In the genomic region with DNA sequence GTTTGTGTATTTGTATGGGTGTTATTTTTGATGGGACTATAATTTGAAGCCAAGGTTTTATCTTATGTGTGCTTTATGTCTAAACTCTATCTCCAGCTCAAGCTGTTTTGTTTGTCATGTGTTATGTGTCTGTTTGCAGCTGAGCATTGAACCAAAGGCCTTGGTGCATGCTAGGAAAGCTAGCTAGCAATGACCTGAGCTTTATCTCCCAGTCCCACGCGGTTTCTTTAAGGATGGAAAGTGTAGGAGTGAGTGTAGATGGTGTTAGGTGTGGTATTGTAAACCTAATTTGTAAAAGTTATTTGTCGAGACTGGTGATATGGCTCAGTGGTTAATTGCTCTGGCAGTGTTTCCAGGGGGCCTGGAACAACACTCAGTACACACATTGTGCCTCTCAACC, we compare ENCODE assay signal across 21 mouse cellular contexts. TPM values are rescaled to one million over a fixed set of nuclear protein-coding genes. Genes with fewer than 3 reads are reported as not detected.
DNase-seq lines count a peak whose midpoint lies in the region; ATAC-seq and TF ChIP-seq lines count a peak whose summit lies in the region.
"Had no signal": no experiment of that assay in that cellular context is flagged by ENCODE, and none has a peak within 500 bp of the region (broad histone marks: within the 10 kb centered on the region; RNA-seq: fewer than 3 reads in every experiment).

No protein-coding gene starts in this region.

- H3K9ac ChIP-seq in liver, embryonic 14.5 days (replicated peaks) = no peak overlapping the region
- H3K9ac ChIP-seq in midbrain, embryonic 14.5 days (replicated peaks; ENCODE audit: low read length) = no peak overlapping the region
- H3K9ac ChIP-seq: forebrain, embryonic 15.5 days; heart, embryonic 12.5 days; hindbrain, embryonic 14.5 days had no signal

- TF ChIP-seq CTCF in gastrocnemius, adult 2 months (IDR thresholded peaks at IDR 0.05) = no peak
- no peak for TF ChIP-seq CTCF in liver, embryonic 14.5 days (IDR thresholded peaks at IDR 0.05; ENCODE audit: low read depth)

- H3K4me3 ChIP-seq in gastrocnemius, adult 2 months = no peak overlapping the region
- H3K4me3 ChIP-seq in liver, embryonic 14.5 days (ENCODE audit: insufficient read depth in 1 of 2, low read depth in 2 of 2, low read length in 2 of 2) = no peak overlapping the region
- no peak overlapping the region for H3K4me3 ChIP-seq in midbrain, embryonic 14.5 days (replicated peaks; ENCODE audit: low read depth, low read length)
- H3K4me3 ChIP-seq in limb, embryonic 10.5 days = no peak overlapping the region
- H3K4me3 ChIP-seq: embryonic facial prominence, embryonic 10.5 days; erythroblast, embryonic 14.5 days; forebrain, embryonic 15.5 days; heart, adult 2 months; heart, embryonic 12.5 days; hindbrain, embryonic 10.5 days had no signal

- H3K36me3 ChIP-seq in liver, embryonic 14.5 days (replicated peaks; ENCODE audit: control insufficient read depth, insufficient read depth, low read depth) = peaks cover 4% of the 10 kb centered on the region
- peaks cover 29% of the 10 kb centered on the region for H3K36me3 ChIP-seq in midbrain, embryonic 14.5 days (ENCODE audit: control insufficient read depth, insufficient read depth, low read length)
- H3K36me3 ChIP-seq in limb, embryonic 10.5 days = peaks cover 31% of the 10 kb centered on the region

- no peaks in the 10 kb centered on the region for H3K9me3 ChIP-seq in liver, embryonic 14.5 days (ENCODE audit: control insufficient read depth, low read length)
- H3K9me3 ChIP-seq in midbrain, embryonic 14.5 days (ENCODE audit: control insufficient read depth, low read length) = no peaks in the 10 kb centered on the region
- no peaks in the 10 kb centered on the region for H3K9me3 ChIP-seq in limb, embryonic 10.5 days (replicated peaks)
- H3K9me3 ChIP-seq: embryonic facial prominence, embryonic 10.5 days; forebrain, embryonic 15.5 days; heart, embryonic 12.5 days; hindbrain, embryonic 10.5 days had no signal

- 25% methylated on average over 3 of the region's 3 CpGs for WGBS in liver, embryonic 14.5 days (ENCODE audit: insufficient replicate concordance)
- WGBS in midbrain, embryonic 14.5 days = 86% methylated on average over 3 of the region's 3 CpGs
- 74% methylated on average over 3 of the region's 3 CpGs for WGBS in limb, embryonic 10.5 days

- H3K4me1 ChIP-seq in liver, embryonic 14.5 days (replicated peaks; ENCODE audit: control insufficient read depth in 2 of 2, insufficient read depth in 2 of 2, low read length in 1 of 2) = peaks cover 6 to 14% of the 10 kb centered on the region in 2 experiments
- H3K4me1 ChIP-seq in midbrain, embryonic 14.5 days (ENCODE audit: control insufficient read depth, insufficient read depth, low read length) = no peaks in the 10 kb centered on the region
- H3K4me1 ChIP-seq in limb, embryonic 10.5 days = no peaks in the 10 kb centered on the region
- H3K4me1 ChIP-seq: embryonic facial prominence, embryonic 10.5 days; forebrain, embryonic 15.5 days; hindbrain, embryonic 10.5 days had no signal

- no peaks in the 10 kb centered on the region for H3K27me3 ChIP-seq in liver, embryonic 14.5 days (ENCODE audit: control insufficient read depth, insufficient read depth, low read length)
- H3K27me3 ChIP-seq in midbrain, embryonic 14.5 days (ENCODE audit: control insufficient read depth, insufficient read depth, low read length) = no peaks in the 10 kb centered on the region
- no peaks in the 10 kb centered on the region for H3K27me3 ChIP-seq in limb, embryonic 10.5 days (ENCODE audit: low read depth, poor library complexity, severe bottlenecking)
- H3K27me3 ChIP-seq: forebrain, embryonic 15.5 days; heart, embryonic 12.5 days had no signal

- ATAC-seq in erythroid progenitor cell, adult 5-6 weeks (replicated peaks; ENCODE audit: low FRiP score, poor library complexity, severe bottlenecking) = peak; percentile 59
- peak; percentile 79; the same call in 1 of the 2 replicates for ATAC-seq in liver, embryonic 14.5 days (ENCODE audit: insufficient read depth)
- ATAC-seq in megakaryocyte-erythroid progenitor cell, adult 5-6 weeks (replicated peaks; ENCODE audit: low FRiP score, low TSS enrichment, poor library complexity, severe bottlenecking) = peak; percentile 98
- no peak for ATAC-seq in midbrain, embryonic 14.5 days (ENCODE audit: low FRiP score, low TSS enrichment)
- ATAC-seq: forebrain, embryonic 15.5 days had no signal

- H3K27ac ChIP-seq in gastrocnemius, adult 2 months = peak overlapping the region; percentile 48; the same call in 1 of the 2 replicates
- no peak overlapping the region for H3K27ac ChIP-seq in liver, embryonic 14.5 days
- no peak overlapping the region for H3K27ac ChIP-seq in midbrain, embryonic 14.5 days (replicated peaks; ENCODE audit: low read depth, low read length)
- H3K27ac ChIP-seq in limb, embryonic 10.5 days = no peak overlapping the region
- H3K27ac ChIP-seq: embryonic facial prominence, embryonic 10.5 days; forebrain, embryonic 15.5 days; heart, adult 2 months; hindbrain, embryonic 10.5 days; hindbrain, embryonic 14.5 days had no signal

- intact Hi-C loops in gastrocnemius, adult 2 months (cut with DNase I) = no loop called here

- H3K4me2 ChIP-seq in liver, embryonic 14.5 days (ENCODE audit: low read depth) = no peak overlapping the region
- no peak overlapping the region for H3K4me2 ChIP-seq in midbrain, embryonic 14.5 days (ENCODE audit: low read length)
- H3K4me2 ChIP-seq: forebrain, embryonic 15.5 days; heart, embryonic 12.5 days; hindbrain, embryonic 14.5 days had no signal

- TF ChIP-seq EP300 in liver, embryonic 14.5 days (IDR thresholded peaks at IDR 0.05; ENCODE audit: low read depth) = peak; percentile 43; the same call in 1 of the 2 replicates

- no peak for DNase-seq in gastrocnemius, adult 2 months
- no peak for DNase-seq in gastrocnemius, adult 8-10 months (ENCODE audit: low spot score in 2 of 2)
- peak in 2 of 3 experiments; percentile 24 to 35 for DNase-seq in liver, embryonic 14.5 days (ENCODE audit: low read depth in 3 of 3, low spot score in 3 of 3)
- no peak for DNase-seq in midbrain, embryonic 14.5 days
- no peak for DNase-seq in limb, embryonic 10.5 days (ENCODE audit: low spot score)
- no peak for DNase-seq in yolk sac, embryonic 10.5 days (ENCODE audit: low spot score)
- DNase-seq: adrenal gland, adult 2 months; adrenal gland, postnatal 25 days; B cell, adult 2 months; cerebellum, adult 11 months; cerebellum, adult 8-10 months; cerebellum, postnatal 25 days; heart, adult 2 months had no signal

RNA-seq across cellular contexts. Expression of a gene that starts 12.1 kb away (rescaled TPM):
- 10 to 100 TPM; 11.2 to 14.0 TPM for total RNA-seq in gastrocnemius, adult 2 months (2021)
- 10 to 100 TPM; 11.4 to 13.8 (median 11.9) TPM for total RNA-seq in gastrocnemius, adult 8-10 months (2022)
- total RNA-seq in erythroid progenitor cell, adult 5-6 weeks (2015; ENCODE audit: low replicate concordance) = 44.9 and 66.7 TPM in 2 replicates
- 59.5 and 67.9 TPM in 2 replicates for total RNA-seq in erythroid progenitor cell, adult 5-6 weeks (2017; ENCODE audit: low replicate concordance)
- 3.3 and 6.9 TPM in 2 replicates for polyA plus RNA-seq in liver, embryonic 14.5 days (2012; rRNA removed)
- 31.6 and 31.9 TPM in 2 replicates for polyA plus RNA-seq in liver, embryonic 14.5 days (2014; fragmentation: Nextera tagmentation; extraction: Ambion mirVana)
- 39.7 and 87.9 TPM in 2 replicates for total RNA-seq in megakaryocyte-erythroid progenitor cell, adult 5-6 weeks (2014; fragmentation: Nextera tagmentation)
- 56.3 and 70.3 TPM in 2 replicates for total RNA-seq in megakaryocyte-erythroid progenitor cell, adult 5-6 weeks (2017)
- polyA plus RNA-seq in midbrain, embryonic 14.5 days (2014; fragmentation: Nextera tagmentation; extraction: Ambion mirVana) = 24.6 and 33.4 TPM in 2 replicates
- polyA plus RNA-seq in limb, embryonic 10.5 days (2016; fragmentation: Nextera tagmentation; extraction: Ambion mirVana) = 70.2 and 71.5 TPM in 2 replicates

RNA-seq across cellular contexts. Expression of a gene that starts 54.7 kb away (rescaled TPM):
- total RNA-seq in gastrocnemius, adult 2 months (2021) = 100 to 1,000 TPM in 1 of 2 experiments, 10 to 100 TPM in 1; 97.7 to 111 TPM
- total RNA-seq in gastrocnemius, adult 8-10 months (2022) = 100 to 1,000 TPM; 102 to 111 (median 105) TPM
- 37.5 and 85.5 TPM in 2 replicates for total RNA-seq in erythroid progenitor cell, adult 5-6 weeks (2015; ENCODE audit: low replicate concordance)
- 54.2 and 67.4 TPM in 2 replicates for total RNA-seq in erythroid progenitor cell, adult 5-6 weeks (2017; ENCODE audit: low replicate concordance)
- polyA plus RNA-seq in liver, embryonic 14.5 days (2012; rRNA removed) = 7.9 and 12.3 TPM in 2 replicates
- 26.5 and 26.9 TPM in 2 replicates for polyA plus RNA-seq in liver, embryonic 14.5 days (2014; fragmentation: Nextera tagmentation; extraction: Ambion mirVana)
- 21.5 and 27.4 TPM in 2 replicates for total RNA-seq in megakaryocyte-erythroid progenitor cell, adult 5-6 weeks (2014; fragmentation: Nextera tagmentation)
- total RNA-seq in megakaryocyte-erythroid progenitor cell, adult 5-6 weeks (2017) = 48.8 and 57.1 TPM in 2 replicates
- polyA plus RNA-seq in midbrain, embryonic 14.5 days (2014; fragmentation: Nextera tagmentation; extraction: Ambion mirVana) = 39.4 and 48.1 TPM in 2 replicates
- 47.3 and 49.3 TPM in 2 replicates for polyA plus RNA-seq in limb, embryonic 10.5 days (2016; fragmentation: Nextera tagmentation; extraction: Ambion mirVana)

RNA-seq across cellular contexts. Expression of a gene that starts 54.8 kb away (rescaled TPM):
- total RNA-seq in gastrocnemius, adult 2 months (2021) = 10 to 100 TPM; 11.9 to 13.8 TPM
- 10 to 100 TPM in 2 of 4 experiments, 1 to 10 TPM in 2; 7.9 to 10.6 (median 9.8) TPM for total RNA-seq in gastrocnemius, adult 8-10 months (2022)
- total RNA-seq in erythroid progenitor cell, adult 5-6 weeks (2015; ENCODE audit: low replicate concordance) = 35.7 and 36.0 TPM in 2 replicates
- total RNA-seq in erythroid progenitor cell, adult 5-6 weeks (2017; ENCODE audit: low replicate concordance) = 66.4 and 88.2 TPM in 2 replicates
- polyA plus RNA-seq in liver, embryonic 14.5 days (2012; rRNA removed) = 6.5 and 9.4 TPM in 2 replicates
- polyA plus RNA-seq in liver, embryonic 14.5 days (2014; fragmentation: Nextera tagmentation; extraction: Ambion mirVana) = 20.7 and 23.3 TPM in 2 replicates
- total RNA-seq in megakaryocyte-erythroid progenitor cell, adult 5-6 weeks (2014; fragmentation: Nextera tagmentation) = 34.5 and 36.4 TPM in 2 replicates
- total RNA-seq in megakaryocyte-erythroid progenitor cell, adult 5-6 weeks (2017) = 111 and 112 TPM in 2 replicates
- polyA plus RNA-seq in midbrain, embryonic 14.5 days (2014; fragmentation: Nextera tagmentation; extraction: Ambion mirVana) = 51.9 and 54.7 TPM in 2 replicates
- polyA plus RNA-seq in limb, embryonic 10.5 days (2016; fragmentation: Nextera tagmentation; extraction: Ambion mirVana) = 36.5 and 44.6 TPM in 2 replicates

RNA-seq across cellular contexts. Expression of a gene that starts 56.9 kb away (rescaled TPM):
- 10 to 100 TPM; 11.8 to 11.9 TPM for total RNA-seq in gastrocnemius, adult 2 months (2021)
- total RNA-seq in gastrocnemius, adult 8-10 months (2022) = 10 to 100 TPM in 3 of 4 experiments, 1 to 10 TPM in 1; 9.4 to 11.4 (median 10.3) TPM
- 14.4 and 18.0 TPM in 2 replicates for total RNA-seq in erythroid progenitor cell, adult 5-6 weeks (2015; ENCODE audit: low replicate concordance)
- 10.4 and 12.2 TPM in 2 replicates for total RNA-seq in erythroid progenitor cell, adult 5-6 weeks (2017; ENCODE audit: low replicate concordance)
- 3.9 and 4.7 TPM in 2 replicates for polyA plus RNA-seq in liver, embryonic 14.5 days (2012; rRNA removed)
- polyA plus RNA-seq in liver, embryonic 14.5 days (2014; fragmentation: Nextera tagmentation; extraction: Ambion mirVana) = 2.8 and 3.7 TPM in 2 replicates
- total RNA-seq in megakaryocyte-erythroid progenitor cell, adult 5-6 weeks (2014; fragmentation: Nextera tagmentation) = 18.3 and 21.3 TPM in 2 replicates
- total RNA-seq in megakaryocyte-erythroid progenitor cell, adult 5-6 weeks (2017) = 13.5 and 15.8 TPM in 2 replicates
- 17.9 and 20.6 TPM in 2 replicates for polyA plus RNA-seq in midbrain, embryonic 14.5 days (2014; fragmentation: Nextera tagmentation; extraction: Ambion mirVana)
- 5.5 and 7.3 TPM in 2 replicates for polyA plus RNA-seq in limb, embryonic 10.5 days (2016; fragmentation: Nextera tagmentation; extraction: Ambion mirVana)

RNA-seq across cellular contexts. Expression of a gene that starts 57.0 kb away (rescaled TPM):
- 100 to 1,000 TPM; 102 to 110 TPM for total RNA-seq in gastrocnemius, adult 2 months (2021)
- 100 to 1,000 TPM; 111 to 131 (median 116) TPM for total RNA-seq in gastrocnemius, adult 8-10 months (2022)
- total RNA-seq in erythroid progenitor cell, adult 5-6 weeks (2015; ENCODE audit: low replicate concordance) = 136 and 147 TPM in 2 replicates
- total RNA-seq in erythroid progenitor cell, adult 5-6 weeks (2017; ENCODE audit: low replicate concordance) = 116 and 188 TPM in 2 replicates
- polyA plus RNA-seq in liver, embryonic 14.5 days (2012; rRNA removed) = 29.4 and 41.6 TPM in 2 replicates
- polyA plus RNA-seq in liver, embryonic 14.5 days (2014; fragmentation: Nextera tagmentation; extraction: Ambion mirVana) = 95.4 and 98.7 TPM in 2 replicates
- 75.4 and 83.6 TPM in 2 replicates for total RNA-seq in megakaryocyte-erythroid progenitor cell, adult 5-6 weeks (2014; fragmentation: Nextera tagmentation)
- total RNA-seq in megakaryocyte-erythroid progenitor cell, adult 5-6 weeks (2017) = 106 and 110 TPM in 2 replicates
- polyA plus RNA-seq in midbrain, embryonic 14.5 days (2014; fragmentation: Nextera tagmentation; extraction: Ambion mirVana) = 156 and 169 TPM in 2 replicates
- 111 and 115 TPM in 2 replicates for polyA plus RNA-seq in limb, embryonic 10.5 days (2016; fragmentation: Nextera tagmentation; extraction: Ambion mirVana)

Comparison
In these comparisons a context has a peak if more than half of its experiments do, and no peak if none do; other contexts are left out.
1. DNase-seq: peak in liver, embryonic 14.5 days (2 of 3); none in gastrocnemius, adult 2 months (single experiment), gastrocnemius, adult 8-10 months (0 of 2), midbrain, embryonic 14.5 days (single experiment), limb, embryonic 10.5 days (single experiment) and yolk sac, embryonic 10.5 days (single experiment).